Mouse (Mus musculus): ENCODE results near the gene Clstn2.
A peak's percentile ranks its signal among the peaks of the same experiment; 100 is the strongest.

Clstn2 gene

GRCm38 (mm10) chr9:97449316-97450050 lies 583.5 kb downstream of the Clstn2 start:
- DNase-seq, result peak in 1 of 2 experiments; percentile 4

- no peak for DNase-seq
Measured at GRCm38 (mm10) chr9:97439872-97440636, 592.9 kb downstream of the Clstn2 start.

DNA sequence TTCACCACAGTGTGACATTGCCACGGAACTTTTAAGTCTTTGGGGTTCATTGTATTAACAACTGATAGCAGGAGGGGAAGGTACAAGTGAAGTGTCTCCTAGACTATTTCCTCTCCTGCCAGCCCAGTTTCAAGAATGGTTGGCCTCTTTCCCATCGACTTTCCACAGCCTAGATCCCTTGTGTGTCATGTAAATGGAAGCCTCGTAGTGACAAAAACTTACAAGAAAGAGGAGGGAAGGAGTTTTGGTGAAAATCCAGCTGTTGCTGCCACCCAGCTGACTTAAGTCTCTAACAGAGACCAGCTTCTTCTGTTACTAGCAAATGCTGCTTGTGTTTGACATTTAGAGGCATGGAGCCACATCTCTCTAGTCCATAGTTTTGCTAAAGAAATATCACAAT lies 598.3 kb downstream of the Clstn2 start:
- no peak for DNase-seq

GRCm38 (mm10) chr9:97429885-97430449 lies 603.0 kb downstream of the Clstn2 start:
- no peak for DNase-seq

DNA sequence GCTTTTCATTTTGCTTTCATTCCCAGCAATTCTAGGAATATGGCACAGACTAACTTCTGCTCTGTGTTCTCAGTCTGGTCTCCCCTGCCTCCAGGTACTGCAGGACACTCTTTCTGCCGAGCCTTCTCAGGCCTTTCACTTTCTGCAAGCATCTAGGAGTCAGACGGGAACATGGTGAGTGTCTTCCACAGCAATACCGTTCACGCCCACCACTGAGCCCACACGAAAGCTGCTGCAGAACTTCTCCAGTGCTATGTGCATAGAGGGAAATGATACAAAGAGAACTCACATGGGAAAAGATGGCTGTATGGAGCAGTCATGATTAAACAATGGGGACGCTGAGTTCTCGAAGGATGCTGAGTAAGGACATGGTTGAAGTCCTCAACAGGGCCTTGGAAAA lies 604.9 kb downstream of the Clstn2 start:
- DNase-seq, result no peak

DNA sequence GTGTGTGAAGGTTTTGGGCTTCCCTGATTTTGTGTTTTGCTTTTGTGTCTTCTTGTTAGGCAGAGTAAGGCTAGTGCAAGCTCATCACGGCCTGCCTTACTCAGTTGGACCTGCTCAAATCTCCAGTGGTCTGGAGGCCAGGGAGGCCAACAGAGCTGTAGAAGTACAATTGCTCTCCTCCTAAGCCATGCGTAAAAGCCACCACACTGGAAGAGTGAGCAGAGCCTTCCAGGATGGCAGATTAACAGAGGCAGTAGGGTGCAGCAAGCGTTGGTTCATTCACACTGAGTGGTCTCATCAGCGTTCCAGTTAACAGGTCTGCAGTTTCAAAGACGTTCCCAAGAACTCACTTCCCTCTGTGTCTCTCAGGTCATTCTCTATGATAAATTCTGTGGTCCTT lies 612.1 kb downstream of the Clstn2 start:
- no peak for DNase-seq

GRCm38 (mm10) chr9:97414876-97415668 lies 617.9 kb downstream of the Clstn2 start:
- DNase-seq, result no peak

DNA sequence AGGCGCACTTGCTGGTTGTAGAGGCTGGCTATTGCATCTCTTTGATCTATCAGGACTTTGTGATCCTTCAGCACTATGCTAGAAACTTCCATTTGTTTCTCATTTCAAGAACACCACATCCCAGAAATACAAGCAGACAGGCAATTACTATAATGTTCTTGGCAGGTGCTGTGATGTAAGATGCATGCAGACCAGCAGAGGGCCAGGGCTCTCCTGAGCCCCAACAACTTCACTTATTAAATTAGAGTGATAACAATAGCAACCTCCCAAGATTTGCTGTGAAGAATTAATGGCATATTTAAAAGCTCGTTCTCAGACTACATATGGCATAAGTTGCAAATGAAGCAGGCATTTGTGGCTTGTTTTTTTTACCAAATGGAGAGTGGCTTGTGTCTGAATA lies 624.8 kb downstream of the Clstn2 start:
- no peak for DNase-seq

Data from lung, adult 18-20 months (tissue).